Mouse (Mus musculus) stomach, postnatal 0 days (tissue): ENCODE data around the gene Ceacam3. TPM values are rescaled to one million over a fixed set of nuclear protein-coding genes. Genes with fewer than 3 reads are reported as not detected.

Source experiments
- ATAC-seq: fragments of 200-750 bp; cut with Nextera tagmentation; 2 replicates; pipeline ENCODE4 v1.8.0; 2017; ENCODE audit not compliant: low FRiP score, low TSS enrichment
- DNase-seq: peaks from one replicate; pipeline ENCODE4 v3.0.0-alpha.2; 2016; ENCODE audit warnings: low spot score
- H3K27ac ChIP-seq: fragments of 300-500 bp; sonication (generic); replicated peaks from 2 replicates; pipeline ENCODE4 v1.5.1; 2014; ENCODE audit warnings: mild to moderate bottlenecking, control low read depth
- H3K27me3 ChIP-seq: fragments of 300-500 bp; sonication (generic); 2 replicates; pipeline ENCODE4 v1.6.1; 2014; ENCODE audit warnings: low read length; ENCODE audit not compliant: control insufficient read depth, insufficient read depth
- H3K36me3 ChIP-seq: fragments of 300-500 bp; sonication (generic); 2 replicates; pipeline ENCODE4 v1.6.1; 2014; ENCODE audit warnings: low read length, mixed read lengths; ENCODE audit not compliant: control insufficient read depth, insufficient read depth
- H3K4me1 ChIP-seq: fragments of 300-500 bp; sonication (generic); replicated peaks from 2 replicates; pipeline ENCODE4 v1.6.1; 2014; ENCODE audit warnings: antibody characterized with exemption; ENCODE audit not compliant: control insufficient read depth, insufficient read depth
- H3K4me2 ChIP-seq: fragments of 300-500 bp; sonication (generic); replicated peaks from 2 replicates; pipeline ENCODE4 v1.6.1; 2014; ENCODE audit warnings: low read depth, mild to moderate bottlenecking, control low read depth, moderate library complexity
- H3K4me3 ChIP-seq: fragments of 300-500 bp; sonication (generic); 2 replicates; pipeline ENCODE4 v1.5.1; 2014; ENCODE audit warnings: low read depth, low read length, control low read depth
- H3K9ac ChIP-seq: fragments of 300-500 bp; sonication (generic); 2 replicates; pipeline ENCODE4 v1.6.1; 2014; ENCODE audit warnings: mild to moderate bottlenecking, low read length, control low read depth, mixed read lengths
- H3K9me3 ChIP-seq: fragments of 300-500 bp; sonication (generic); 2 replicates; pipeline ENCODE4 v1.6.1; 2016; ENCODE audit warnings: low read length; ENCODE audit not compliant: control insufficient read depth
- CTCF ChIP-seq: IDR thresholded peaks from 2 replicates; pipeline ENCODE4 v1.5.1; 2016; ENCODE audit warnings: antibody characterized with exemption, low read depth, mild to moderate bottlenecking, moderate library complexity
- EP300 ChIP-seq: optimal IDR thresholded peaks from 2 replicates; pipeline ENCODE3; 2016; ENCODE audit warnings: antibody characterized with exemption
- WGBS: fragments of 180-500 bp; shearing (Covaris S2); extraction: QIAGEN DNeasy Blood & Tissue Kit; methylation state at CpG from one replicate; pipeline ENCODE4 v1.1.7; 2014; 5-methylcytosine and 5-hydroxymethylcytosine counted together
- polyA plus RNA-seq: library from polyadenylated mRNA; unstranded; fragments of >200 nt; fragmentation: Nextera tagmentation; extraction: Ambion mirVana; gene quantifications from 2 replicates; pipeline ENCODE4 v1.2.1, GENCODE M21; 2015

Ceacam3 gene
- polyA plus RNA-seq, 1 experiment from 2014 or later: not detected

DNA sequence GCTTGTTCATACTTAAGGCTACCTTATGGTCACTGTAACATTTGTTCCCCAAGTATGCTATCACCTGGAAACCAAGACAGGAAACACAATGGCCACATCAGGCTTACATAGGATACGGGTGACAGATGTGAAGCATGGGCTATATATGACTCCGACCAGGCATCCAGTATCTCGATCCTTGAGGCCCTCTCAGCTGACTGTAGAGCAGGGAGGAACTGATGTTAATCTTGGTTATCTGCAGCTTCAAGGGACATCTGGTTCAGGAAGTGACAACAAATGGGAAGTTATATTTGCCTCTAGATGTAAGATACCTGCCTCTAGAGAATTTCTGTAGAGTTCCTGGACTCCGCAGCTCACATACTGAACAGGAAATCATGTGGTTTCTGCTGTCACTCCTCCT lies 21.7 kb downstream of the Ceacam3 start:
- WGBS: 84% methylated on average over 4 of the region's 4 CpGs
- DNase-seq (no peak), ATAC-seq (no peak)
- no peak overlapping the region for H3K9ac ChIP-seq
- H3K4me2 ChIP-seq: no peak overlapping the region
- H3K27me3 ChIP-seq: no peaks in the 10 kb centered on the region
- H3K9me3 ChIP-seq: no peaks in the 10 kb centered on the region
- no peak overlapping the region for H3K27ac ChIP-seq
- TF ChIP-seq CTCF (no peak), EP300 (no peak)
- H3K36me3 ChIP-seq: no peaks in the 10 kb centered on the region
- no peak overlapping the region for H3K4me3 ChIP-seq
- H3K4me1 ChIP-seq: no peaks in the 10 kb centered on the region

GRCm38 (mm10) chr7:17203177-17203576 lies 53.1 kb downstream of the Ceacam3 start, which contains the start of gene Psg29:
Gene Psg29, plus strand, starts transcription at chr7:17203477.
- Histone ChIP-seq H3K9me3 (no peaks in the 10 kb centered on the region), H3K27ac (no peak within 1 kb of the TSS), H3K4me3 (no peak within 1 kb of the TSS), H3K36me3 (no peaks in the 10 kb centered on the region), H3K27me3 (no peaks in the 10 kb centered on the region), H3K9ac (no peak within 1 kb of the TSS), H3K4me1 (no peaks in the 10 kb centered on the region), H3K4me2 (no peak within 1 kb of the TSS)
- ATAC-seq: no peak
- DNase-seq: no peak
- TF ChIP-seq CTCF (no peak), EP300 (no peak)

- no peak for DNase-seq
- H3K4me1 ChIP-seq: no peaks in the 10 kb centered on the region
- no peak overlapping the region for H3K9ac ChIP-seq
- H3K4me2 ChIP-seq: no peak overlapping the region
- no peak overlapping the region for H3K27ac ChIP-seq
- H3K27me3 ChIP-seq: no peaks in the 10 kb centered on the region
- TF ChIP-seq CTCF (no peak), EP300 (no peak)
- no peaks in the 10 kb centered on the region for H3K9me3 ChIP-seq
- no peak for ATAC-seq
- WGBS: 55% methylated on average over 3 of the region's 3 CpGs
- no peaks in the 10 kb centered on the region for H3K36me3 ChIP-seq
- no peak overlapping the region for H3K4me3 ChIP-seq
These were observed 55.6 kb downstream of the Ceacam3 start for GRCm38 (mm10) chr7:17205530-17206184.

Other genes with a start within 250 kb of the Ceacam3 start
- gene Ptgir, start 243.8 kb upstream of the Ceacam3 start, polyA plus RNA-seq: 1.5 and 1.6 TPM in 2 replicates
- 49.1 and 58.7 TPM in 2 replicates for gene Calm3, start 226.2 kb upstream of the Ceacam3 start, polyA plus RNA-seq
- 4.7 and 4.8 TPM in 2 replicates for gene Pnmal2, start 205.6 kb upstream of the Ceacam3 start, polyA plus RNA-seq
- 1.7 and 1.8 TPM in 2 replicates for gene Pnmal1, start 190.6 kb upstream of the Ceacam3 start, polyA plus RNA-seq
- gene Gm42372, start 167.2 kb upstream of the Ceacam3 start, polyA plus RNA-seq: 0.15 and 0.16 TPM in 2 replicates
- gene Ccdc8, start 157.6 kb upstream of the Ceacam3 start, polyA plus RNA-seq: 4.7 and 6.7 TPM in 2 replicates
- 51.6 and 57.5 TPM in 2 replicates for gene Ppp5c, start 122.4 kb upstream of the Ceacam3 start, polyA plus RNA-seq
- gene Hif3a, start 87.9 kb upstream of the Ceacam3 start, polyA plus RNA-seq: 3.4 and 4.0 TPM in 2 replicates
- gene Psg16, start 76.2 kb upstream of the Ceacam3 start, polyA plus RNA-seq: 0.05 and 0.12 TPM in 2 replicates
- gene Psg29, start 53.2 kb downstream of the Ceacam3 start, polyA plus RNA-seq: not detected in 2 replicates